Mouse (Mus musculus) left cerebral cortex, adult 9 months (tissue): ENCODE results near the gene Speg.
A peak's percentile ranks its signal among the peaks of the same experiment; 100 is the strongest.

Experiments
- DNase-seq, 2 experiments: peaks; one replicate each; pipeline ENCODE4 v3.0.0; 2022; ENCODE audit warnings: low spot score in 2 of 2

Gene Speg

GRCm38 (mm10) chr1:75365510-75366137 is 9.5 kb upstream of the Speg start:
- no peak for DNase-seq

- DNase-seq: no peak
Measured at GRCm38 (mm10) chr1:75369360-75369983, 5.6 kb upstream of the Speg start.

- no peak for DNase-seq
Measured at GRCm38 (mm10) chr1:75369984-75370660, 5.0 kb upstream of the Speg start.

- DNase-seq: no peak
Measured at GRCm38 (mm10) chr1:75371317-75372095, 3.6 kb upstream of the Speg start.

GRCm38 (mm10) chr1:75372450-75372849 is 2.6 kb upstream of the Speg start:
- DNase-seq: no peak

- no peak for DNase-seq
Measured at GRCm38 (mm10) chr1:75373276-75373675, 1.8 kb upstream of the Speg start.

- DNase-seq: no peak
Measured at GRCm38 (mm10) chr1:75379196-75379595, 4.1 kb downstream of the Speg start.

GRCm38 (mm10) chr1:75379931-75380330 is 4.8 kb downstream of the Speg start:
- no peak for DNase-seq

GRCm38 (mm10) chr1:75380951-75381350 is 5.9 kb downstream of the Speg start:
- no peak for DNase-seq

GRCm38 (mm10) chr1:75381482-75382355 is 6.6 kb downstream of the Speg start:
- DNase-seq: no peak

- DNase-seq: no peak
Measured at GRCm38 (mm10) chr1:75382356-75383071, 7.4 kb downstream of the Speg start.

- peak in 1 of 2 experiments; percentile 53 for DNase-seq
Measured at GRCm38 (mm10) chr1:75384470-75385141, 9.5 kb downstream of the Speg start.

GRCm38 (mm10) chr1:75385142-75385730 is 10.1 kb downstream of the Speg start:
- DNase-seq: no peak

- peak in 1 of 2 experiments; percentile 58 for DNase-seq
Measured at GRCm38 (mm10) chr1:75386149-75386548, 11.1 kb downstream of the Speg start.

- no peak for DNase-seq
Measured at GRCm38 (mm10) chr1:75387469-75387928, 12.4 kb downstream of the Speg start.

GRCm38 (mm10) chr1:75387929-75388897 is 13.1 kb downstream of the Speg start:
- DNase-seq: no peak

- DNase-seq: no peak
Measured at GRCm38 (mm10) chr1:75388898-75389515, 13.9 kb downstream of the Speg start.

GRCm38 (mm10) chr1:75393139-75393538 is 18.0 kb downstream of the Speg start:
- DNase-seq: peak in 1 of 2 experiments; percentile 61
